Mouse (Mus musculus): ENCODE results near the gene Ezr.

- TF ChIP-seq CTCF (IDR thresholded peaks at IDR 0.05; ENCODE audit: extremely low read depth, insufficient read length, insufficient replicate concordance, low read depth, low read length) (no peak), POLR2A (IDR thresholded peaks at IDR 0.05; ENCODE audit: low read depth, low read length) (no peak)
These were observed 51.5 kb downstream of the Ezr start for GRCm38 (mm10) chr17:6731132-6731531.
